Mouse (Mus musculus) intestine, embryonic 16.5 days (tissue): ENCODE results near the gene Pkp4. TPM values are rescaled to one million over a fixed set of nuclear protein-coding genes. Genes with fewer than 3 reads are reported as not detected.

Experiments used
- ATAC-seq: fragments of 200-750 bp; cut with Nextera tagmentation; 2 replicates; pipeline ENCODE4 v1.8.0; 2017; ENCODE audit warnings: moderate TSS enrichment, moderate library complexity
- H3K27ac ChIP-seq: fragments of 300-500 bp; sonication (generic); 2 replicates; pipeline ENCODE4 v1.5.1; 2014; ENCODE audit warnings: mild to moderate bottlenecking, low read length
- H3K27me3 ChIP-seq: fragments of 300-500 bp; sonication (generic); replicated peaks from 2 replicates; pipeline ENCODE4 v1.6.1; 2014; ENCODE audit warnings: low read length, control low read depth, mixed read lengths; ENCODE audit not compliant: control insufficient read depth, insufficient read depth
- H3K36me3 ChIP-seq: fragments of 300-500 bp; sonication (generic); 2 replicates; pipeline ENCODE4 v1.6.1; 2014; ENCODE audit warnings: low read length, control low read depth; ENCODE audit not compliant: control insufficient read depth, insufficient read depth
- H3K4me1 ChIP-seq: fragments of 300-500 bp; sonication (generic); 2 replicates; pipeline ENCODE4 v1.6.1; 2014; ENCODE audit warnings: low read length, control low read depth, mixed read lengths; ENCODE audit not compliant: control insufficient read depth, insufficient read depth
- H3K4me2 ChIP-seq: fragments of 300-500 bp; sonication (generic); 2 replicates; pipeline ENCODE4 v1.6.1; 2014; ENCODE audit warnings: low read depth, low read length, control low read depth
- H3K4me3 ChIP-seq: fragments of 300-500 bp; sonication (generic); 2 replicates; pipeline ENCODE4 v1.5.1; 2014; ENCODE audit warnings: mild to moderate bottlenecking, low read length
- H3K9ac ChIP-seq: fragments of 300-500 bp; sonication (generic); 2 replicates; pipeline ENCODE4 v1.6.1; 2014; ENCODE audit warnings: low read depth, low read length
- H3K9me3 ChIP-seq: fragments of 300-500 bp; sonication (generic); 2 replicates; pipeline ENCODE4 v1.6.1; 2016; ENCODE audit warnings: low read length, control low read depth; ENCODE audit not compliant: control insufficient read depth
- WGBS: fragments of 180-500 bp; shearing (Covaris S2); extraction: QIAGEN DNeasy Blood & Tissue Kit; methylation state at CpG from one replicate; pipeline ENCODE4 v1.1.7; 2014; 5-methylcytosine and 5-hydroxymethylcytosine counted together
- polyA plus RNA-seq: library from polyadenylated mRNA; unstranded; fragments of >200 nt; fragmentation: Nextera tagmentation; extraction: Ambion mirVana; gene quantifications from 2 replicates; pipeline ENCODE4 v1.2.1, GENCODE M21; 2015

Gene Pkp4
- polyA plus RNA-seq, 1 experiment from 2014 or later: 17.3 TPM

- no peak overlapping the region for H3K4me3 ChIP-seq
- no peaks in the 10 kb centered on the region for H3K9me3 ChIP-seq
- H3K27me3 ChIP-seq: no peaks in the 10 kb centered on the region
- WGBS: 55% methylated on average over 3 of the region's 3 CpGs
- no peak for ATAC-seq
- H3K36me3 ChIP-seq: no peaks in the 10 kb centered on the region
- no peak overlapping the region for H3K9ac ChIP-seq
- no peak overlapping the region for H3K27ac ChIP-seq
- H3K4me1 ChIP-seq: peaks cover 4% of the 10 kb centered on the region; the same call in 1 of the 2 replicates
- no peak overlapping the region for H3K4me2 ChIP-seq
Observed at GRCm38 (mm10) chr2:59227011-59227410, 66.4 kb downstream of the Pkp4 start.

- Histone ChIP-seq H3K9me3 (no peaks in the 10 kb centered on the region), H3K27ac (no peak overlapping the region; the same call in 1 of the 2 replicates), H3K4me2 (no peak overlapping the region), H3K4me3 (no peak overlapping the region), H3K36me3 (no peaks in the 10 kb centered on the region), H3K4me1 (peaks cover 4% of the 10 kb centered on the region; the same call in 1 of the 2 replicates), H3K9ac (no peak overlapping the region), H3K27me3 (no peaks in the 10 kb centered on the region)
- ATAC-seq: no peak
- 64% methylated on average over 8 of the region's 8 CpGs for WGBS
Observed at GRCm38 (mm10) chr2:59227508-59228263, 67.0 kb downstream of the Pkp4 start.

GRCm38 (mm10) chr2:59229250-59229895 lies 68.7 kb downstream of the Pkp4 start:
- Histone ChIP-seq H3K36me3 (no peaks in the 10 kb centered on the region), H3K4me3 (no peak overlapping the region), H3K9ac (no peak overlapping the region), H3K9me3 (no peaks in the 10 kb centered on the region), H3K4me2 (no peak overlapping the region), H3K27me3 (no peaks in the 10 kb centered on the region), H3K4me1 (peaks cover 4% of the 10 kb centered on the region; the same call in 1 of the 2 replicates), H3K27ac (no peak overlapping the region)
- no peak for ATAC-seq
- WGBS: 91% methylated on average over 11 of the region's 11 CpGs

GRCm38 (mm10) chr2:59230656-59231055 lies 70.0 kb downstream of the Pkp4 start:
- 51% methylated on average over 9 of the region's 9 CpGs for WGBS
- Histone ChIP-seq H3K9me3 (no peaks in the 10 kb centered on the region), H3K27ac (no peak overlapping the region), H3K4me2 (no peak overlapping the region), H3K9ac (no peak overlapping the region), H3K27me3 (no peaks in the 10 kb centered on the region), H3K4me3 (no peak overlapping the region), H3K4me1 (peaks cover 4% of the 10 kb centered on the region; the same call in 1 of the 2 replicates), H3K36me3 (no peaks in the 10 kb centered on the region)
- ATAC-seq: 0 out of 2 replicates have a peak, but pooled peaks have one; percentile 37

GRCm38 (mm10) chr2:59231514-59231913 lies 70.9 kb downstream of the Pkp4 start:
- ATAC-seq: no peak
- 91% methylated on average over 5 of the region's 5 CpGs for WGBS
- no peaks in the 10 kb centered on the region for H3K36me3 ChIP-seq
- H3K4me2 ChIP-seq: no peak overlapping the region
- no peak overlapping the region for H3K9ac ChIP-seq
- H3K27me3 ChIP-seq: no peaks in the 10 kb centered on the region
- no peaks in the 10 kb centered on the region for H3K9me3 ChIP-seq
- no peak overlapping the region for H3K4me3 ChIP-seq
- no peak overlapping the region; the same call in 1 of the 2 replicates for H3K27ac ChIP-seq
- H3K4me1 ChIP-seq: peaks cover 4% of the 10 kb centered on the region; the same call in 1 of the 2 replicates

- Histone ChIP-seq H3K36me3 (no peaks in the 10 kb centered on the region), H3K4me2 (no peak overlapping the region), H3K4me3 (no peak overlapping the region), H3K9ac (no peak overlapping the region), H3K9me3 (no peaks in the 10 kb centered on the region), H3K27ac (peak overlapping the region; percentile 11; the same call in 1 of the 2 replicates), H3K27me3 (no peaks in the 10 kb centered on the region), H3K4me1 (no peaks in the 10 kb centered on the region)
- ATAC-seq: peak; percentile 19
- 86% methylated on average over 13 of the region's 13 CpGs for WGBS
Observed at GRCm38 (mm10) chr2:59233294-59233923, 72.8 kb downstream of the Pkp4 start.

GRCm38 (mm10) chr2:59233936-59234335 lies 73.3 kb downstream of the Pkp4 start:
- ATAC-seq: peak; percentile 89
- Histone ChIP-seq H3K36me3 (no peaks in the 10 kb centered on the region), H3K4me1 (no peaks in the 10 kb centered on the region), H3K9me3 (no peaks in the 10 kb centered on the region), H3K9ac (no peak overlapping the region), H3K4me2 (no peak overlapping the region), H3K4me3 (no peak overlapping the region), H3K27ac (peak overlapping the region; percentile 11; the same call in 1 of the 2 replicates), H3K27me3 (no peaks in the 10 kb centered on the region)
- 74% methylated on average over 5 of the region's 5 CpGs for WGBS

GRCm38 (mm10) chr2:59234537-59234936 lies 73.9 kb downstream of the Pkp4 start:
- no peak overlapping the region for H3K9ac ChIP-seq
- H3K27me3 ChIP-seq: no peaks in the 10 kb centered on the region
- H3K9me3 ChIP-seq: no peaks in the 10 kb centered on the region
- WGBS: 86% methylated on average over 5 of the region's 5 CpGs
- no peaks in the 10 kb centered on the region for H3K4me1 ChIP-seq
- H3K27ac ChIP-seq: peak overlapping the region; percentile 51
- no peak overlapping the region for H3K4me2 ChIP-seq
- H3K36me3 ChIP-seq: no peaks in the 10 kb centered on the region
- no peak overlapping the region for H3K4me3 ChIP-seq
- peak; percentile 59 for ATAC-seq

- peaks cover 6% of the 10 kb centered on the region; the same call in 1 of the 2 replicates for H3K36me3 ChIP-seq
- no peak overlapping the region for H3K4me2 ChIP-seq
- H3K4me1 ChIP-seq: no peaks in the 10 kb centered on the region
- no peak overlapping the region for H3K4me3 ChIP-seq
- H3K27ac ChIP-seq: no peak overlapping the region
- WGBS: 73% methylated on average over 10 of the region's 10 CpGs
- no peaks in the 10 kb centered on the region for H3K9me3 ChIP-seq
- H3K27me3 ChIP-seq: no peaks in the 10 kb centered on the region
- ATAC-seq: no peak
- no peak overlapping the region for H3K9ac ChIP-seq
Observed at GRCm38 (mm10) chr2:59239841-59240395, 79.3 kb downstream of the Pkp4 start.
